Mouse (Mus musculus): ENCODE results near the gene Serpina3m.

GRCm38 (mm10) chr12:104345707-104346106 is 7.4 kb downstream of the Serpina3m start:
- TF ChIP-seq CTCF (conservative IDR thresholded peaks at IDR 0.05; ENCODE audit: low read length) (no peak), POU5F1 (IDR thresholded peaks at IDR 0.05; ENCODE audit: borderline replicate concordance, low read length) (no peak)

All from E14TG2a.4 (cell line).